Mouse (Mus musculus): ENCODE measurements around the gene Actn4.

The Actn4 gene

DNA sequence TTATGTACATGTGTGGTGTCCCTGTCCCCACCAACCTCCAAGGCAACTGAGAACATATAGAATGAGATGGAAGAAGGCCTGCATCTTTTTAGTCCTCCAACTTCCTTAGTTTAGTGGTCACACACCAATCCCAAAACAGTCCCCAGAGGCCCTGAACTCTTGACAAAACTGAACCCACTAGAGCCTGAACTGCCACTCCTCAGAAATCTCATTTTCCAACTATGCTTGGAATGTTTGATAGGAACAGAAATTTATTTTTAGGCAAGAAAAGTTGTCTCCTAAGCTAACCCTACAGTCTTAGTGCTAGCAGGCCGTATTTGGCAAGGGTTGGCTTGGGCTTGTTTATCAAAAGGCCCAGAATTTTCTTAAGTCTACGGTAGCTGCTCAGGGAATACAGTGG, 10.4 kb downstream of the Actn4 start:
- CTCF ChIA-PET: no interaction called here

DNA sequence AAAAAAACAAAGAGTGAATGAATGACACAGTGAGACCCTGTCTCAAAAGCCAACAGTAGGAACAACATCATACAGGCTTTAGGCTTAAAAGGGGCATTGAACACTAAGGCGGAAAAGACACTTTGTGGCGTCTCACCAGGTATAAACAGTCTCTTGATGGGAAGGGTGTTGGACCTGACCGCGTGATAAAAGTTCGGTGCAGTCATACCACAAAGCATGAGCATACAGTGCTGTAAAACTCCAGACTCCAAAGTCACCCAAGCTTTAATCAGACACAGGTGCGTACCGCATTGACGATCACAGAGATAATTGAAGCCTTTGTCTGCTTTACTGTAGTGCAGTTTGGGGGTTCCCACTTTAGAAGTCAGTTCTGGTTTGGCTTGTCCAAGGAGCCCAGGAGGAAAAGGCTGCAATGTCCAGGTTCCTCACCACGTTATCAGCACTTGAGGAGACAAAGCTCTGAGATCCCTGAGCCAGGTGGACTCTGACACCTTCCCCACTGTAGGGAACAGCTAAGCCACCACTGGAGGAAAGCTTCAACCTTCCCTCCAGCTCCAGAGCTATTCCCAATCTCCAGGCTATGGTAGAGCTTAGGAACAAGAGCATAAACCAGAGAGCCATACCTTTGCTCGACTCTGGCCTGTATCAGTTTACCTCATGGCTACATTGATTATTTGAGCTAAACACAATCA, 11.6 kb downstream of the Actn4 start:
- CTCF ChIA-PET: no interaction called here

DNA sequence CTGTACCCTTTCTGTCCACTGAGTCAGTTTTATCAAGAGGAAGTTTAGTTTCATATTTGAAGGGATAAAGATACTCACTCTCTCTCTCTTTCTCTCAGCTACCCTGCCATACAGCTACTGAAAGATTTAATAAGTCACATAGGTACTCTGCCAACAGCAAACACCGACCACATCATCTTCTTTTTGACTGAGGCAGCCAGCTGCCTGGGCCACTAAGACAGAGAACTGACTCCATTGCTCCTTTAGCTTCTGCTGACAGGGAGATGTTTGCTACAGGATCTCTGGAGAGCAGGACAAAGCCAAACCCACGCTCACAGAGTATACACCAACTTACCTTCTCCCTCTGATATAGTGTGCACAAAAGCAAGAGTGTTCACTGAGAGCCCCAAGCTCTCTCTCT, 12.8 kb downstream of the Actn4 start:
- CTCF ChIA-PET: no interaction called here

DNA sequence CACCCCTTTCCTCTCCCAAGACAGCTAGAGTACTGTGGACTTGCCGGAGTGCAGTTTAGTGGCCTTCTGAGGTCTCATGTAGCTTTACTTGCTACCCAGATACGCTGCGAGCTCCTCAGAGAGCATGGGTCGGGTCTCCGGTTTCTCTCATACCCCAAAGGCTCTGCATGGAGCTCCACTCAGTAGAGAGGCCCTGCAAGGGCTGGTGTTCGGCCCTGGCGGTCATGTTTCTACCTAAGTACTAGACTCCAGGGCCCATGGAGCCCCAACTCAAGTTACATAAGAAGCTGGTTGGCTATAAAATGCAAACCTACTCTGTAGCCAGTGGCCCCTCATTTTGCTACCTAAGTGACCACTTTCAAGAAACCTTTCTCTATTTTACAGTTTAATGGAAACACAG, 13.4 kb downstream of the Actn4 start:
- CTCF ChIA-PET: no interaction called here

DNA sequence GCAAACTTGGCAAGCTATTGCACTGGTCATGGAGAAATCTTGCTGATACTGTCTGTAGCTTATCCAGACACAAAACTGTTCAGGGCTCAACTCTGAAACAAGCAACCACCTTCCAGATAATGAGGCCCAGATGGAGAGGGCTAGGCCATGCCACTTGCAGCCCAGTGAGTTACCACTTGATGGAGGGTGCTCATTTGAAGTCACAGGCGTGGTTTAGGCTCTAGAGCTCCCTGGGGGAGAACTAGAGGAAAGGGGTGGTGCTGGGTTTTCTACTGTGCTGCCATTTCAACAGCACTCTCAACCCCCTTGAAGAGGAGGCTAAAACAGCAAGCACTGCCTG, 15.9 kb downstream of the Actn4 start:
- CTCF ChIA-PET: interaction anchor here (0.5 to 0.6 kb wide), 2 partner anchors 8 to 36 kb away, joined by 7 to 8 read pairs; partner anchors contain the start of genes Eif3k and Map4k1

DNA sequence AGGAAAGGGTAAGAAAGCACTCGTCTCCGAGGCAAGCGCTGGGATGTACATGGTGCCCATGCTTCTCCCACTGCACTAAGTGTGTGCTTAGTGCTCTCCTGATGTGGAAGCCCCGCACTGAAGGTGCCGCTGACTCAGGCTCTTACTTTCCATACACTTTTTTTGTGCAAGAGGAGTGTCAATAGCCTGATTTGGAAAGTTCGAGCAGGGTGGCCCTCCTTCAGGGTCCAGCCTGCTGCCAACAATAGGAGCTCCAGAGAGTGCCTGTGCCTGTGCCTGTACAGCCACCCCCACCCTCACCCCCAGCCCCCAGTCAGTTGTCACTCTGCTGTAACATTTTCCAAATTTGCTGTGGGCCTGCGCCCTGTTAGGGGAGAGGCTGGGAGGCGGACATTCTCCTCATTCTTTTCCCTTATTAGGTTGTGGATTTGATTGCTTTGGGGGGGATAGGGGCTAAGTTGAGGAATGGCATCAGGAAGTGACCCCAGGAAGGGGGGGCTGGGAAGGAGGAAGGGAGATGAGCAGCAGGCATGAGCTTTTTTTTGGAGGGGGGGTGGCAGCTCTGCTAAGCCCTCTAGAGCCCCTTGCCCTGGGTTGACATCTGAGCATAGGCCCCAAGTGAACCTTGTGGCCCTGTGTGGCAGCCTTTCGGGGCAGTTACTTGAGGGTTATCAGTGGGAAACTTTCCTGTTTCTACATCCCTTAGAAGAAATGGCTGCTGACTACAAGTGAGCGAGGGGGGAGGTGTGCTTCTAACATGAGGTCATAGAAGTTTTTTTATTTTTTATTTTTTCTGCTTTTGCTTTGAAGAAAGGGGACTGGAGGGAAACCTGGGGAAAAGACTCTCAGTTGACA, 16.5 kb downstream of the Actn4 start:
- CTCF ChIA-PET: interaction anchor here (0.5 to 0.6 kb wide), 2 partner anchors 8 to 36 kb away, joined by 7 to 8 read pairs; partner anchors contain the start of genes Eif3k and Map4k1

DNA sequence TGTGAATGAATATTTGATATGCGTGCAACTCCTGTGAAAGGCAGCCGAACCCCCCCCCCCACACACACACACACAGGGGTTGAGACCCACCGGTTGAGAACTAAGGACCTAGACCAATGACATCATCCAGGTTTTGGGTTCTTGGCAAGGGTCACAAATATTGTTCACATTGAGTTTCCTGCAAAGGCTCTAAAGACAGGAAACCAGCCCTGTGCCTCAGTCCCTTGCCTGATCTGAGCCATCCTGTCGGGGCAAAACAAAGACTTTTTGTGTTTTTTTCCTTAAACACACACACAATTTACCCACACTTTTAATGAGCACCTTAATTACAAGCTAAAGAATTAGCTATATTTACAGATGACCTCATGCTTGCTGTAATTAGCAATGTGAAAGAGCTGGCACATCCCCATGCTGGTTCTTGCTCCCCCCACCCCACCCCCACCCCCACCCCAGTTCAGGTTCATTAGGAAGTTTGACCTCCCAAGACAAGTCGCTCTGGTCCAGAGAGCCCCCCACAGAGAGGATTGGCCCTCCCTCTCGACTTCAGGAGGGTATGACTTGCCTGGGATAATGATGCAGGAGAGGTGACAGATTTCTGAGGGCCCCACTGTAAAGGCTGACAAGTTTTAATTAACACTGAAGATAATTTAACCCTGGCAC, 17.3 kb downstream of the Actn4 start:
- CTCF ChIA-PET: no interaction called here

DNA sequence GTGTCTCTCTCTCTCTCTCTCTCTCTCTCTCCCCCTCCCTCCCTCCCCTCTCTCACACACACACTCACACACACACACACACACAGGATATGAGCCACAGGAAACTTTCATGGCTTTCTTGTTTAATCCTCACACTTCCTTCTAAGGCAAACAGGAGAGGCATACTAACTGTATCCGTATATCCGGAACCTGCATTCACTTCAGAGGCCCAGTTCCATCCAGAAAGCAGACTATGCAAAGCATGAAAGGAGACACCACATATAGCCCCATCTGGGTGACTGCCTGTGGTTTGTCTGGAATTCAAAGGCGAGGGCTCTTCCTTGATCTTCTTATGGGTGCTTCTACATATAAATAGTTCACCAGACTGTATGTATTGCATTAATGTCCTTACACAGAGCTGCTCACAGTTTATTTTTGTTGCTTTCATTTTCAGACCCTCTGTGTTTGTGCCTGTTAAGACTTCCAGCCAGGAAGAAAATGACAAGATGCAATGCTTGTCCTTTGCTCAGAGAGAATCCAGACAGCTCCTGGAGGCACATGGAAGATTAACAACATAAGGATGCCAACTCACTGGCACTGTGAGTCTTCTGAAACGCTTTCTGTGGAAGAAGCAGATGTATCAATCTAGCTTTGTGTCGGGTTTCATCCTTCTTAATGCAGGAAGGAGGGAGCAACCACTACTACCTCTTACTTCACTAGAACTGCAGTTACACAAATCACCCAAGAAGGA, 18.5 kb downstream of the Actn4 start:
- CTCF ChIA-PET: interaction anchor here (0.6 kb wide), 1 partner anchor 258 kb away, joined by 3 read pairs; no protein-coding TSS in a partner anchor

DNA sequence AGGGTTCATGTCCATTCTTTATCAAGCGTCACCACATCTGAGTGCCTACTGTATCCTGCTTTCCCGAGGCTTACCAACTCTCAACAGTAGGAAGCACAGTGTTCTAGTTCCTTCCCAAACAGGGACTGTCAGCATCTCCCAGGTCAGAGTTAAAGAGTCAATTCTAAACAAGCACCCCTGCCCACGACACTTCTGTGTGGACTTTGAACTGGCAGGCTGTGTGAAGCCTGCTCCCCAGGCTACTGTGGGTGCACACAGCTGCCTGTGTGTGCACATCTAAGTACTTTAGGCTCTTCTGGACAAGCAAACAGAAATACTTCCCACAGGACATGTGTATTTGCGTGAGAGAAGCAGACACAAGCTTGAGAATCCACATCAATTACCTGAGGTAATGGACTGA, 20.6 kb downstream of the Actn4 start:
- CTCF ChIA-PET: no interaction called here

DNA sequence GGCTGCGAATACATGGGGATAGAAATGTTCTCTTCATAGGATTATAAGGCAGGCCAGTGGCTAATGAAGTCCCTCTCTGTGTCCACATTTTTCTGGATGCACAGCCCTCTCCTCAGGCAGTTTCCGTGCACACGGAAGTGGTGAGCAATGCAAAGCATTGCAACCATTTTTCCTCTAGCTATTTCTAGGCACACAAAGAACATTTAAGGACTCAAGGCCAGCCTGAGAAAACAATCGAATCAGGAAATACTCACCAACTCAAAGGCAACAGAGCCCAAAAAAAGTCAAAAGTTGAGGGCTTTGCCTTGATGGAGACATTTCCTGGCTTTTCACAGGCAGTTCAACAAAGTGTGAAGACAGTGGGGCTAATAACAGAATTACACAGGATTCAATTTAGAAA, 21.0 kb downstream of the Actn4 start:
- CTCF ChIA-PET: no interaction called here

DNA sequence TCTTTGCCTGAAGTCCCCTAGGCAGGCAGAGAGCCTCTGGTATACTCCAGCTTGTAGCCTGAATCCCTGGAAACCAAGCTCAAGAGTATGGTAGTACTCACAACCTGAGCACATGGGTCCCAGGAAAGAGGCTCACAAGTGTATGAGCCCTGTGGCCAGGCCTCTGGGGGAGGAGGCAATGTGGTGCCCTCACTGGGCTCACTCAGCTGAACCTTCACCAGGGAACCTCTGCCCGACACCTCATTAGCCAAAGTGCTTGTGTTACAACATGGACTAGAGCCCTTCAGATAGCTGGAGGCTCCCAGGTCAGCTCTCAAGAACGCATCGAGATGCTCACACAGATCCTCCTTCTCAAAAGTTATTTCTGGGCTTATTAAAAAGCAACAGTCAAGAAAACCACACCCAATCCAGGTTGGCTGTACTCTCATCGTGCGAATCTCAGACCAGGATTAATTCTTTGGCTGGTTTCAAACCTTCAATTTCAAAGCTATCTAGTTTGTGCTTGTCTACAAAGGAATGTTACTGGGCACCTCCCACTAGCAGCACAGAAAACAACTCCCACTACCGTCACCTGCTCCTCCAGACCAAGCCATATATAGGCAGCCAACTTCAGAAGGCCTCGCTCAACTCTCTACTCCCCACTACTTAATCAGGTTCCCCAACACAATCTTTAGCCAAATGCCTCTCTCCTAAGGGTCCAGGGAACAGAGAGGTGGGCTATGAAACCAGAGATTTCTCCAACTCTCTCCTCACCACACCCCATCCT, 22.5 kb downstream of the Actn4 start:
- CTCF ChIA-PET: no interaction called here

DNA sequence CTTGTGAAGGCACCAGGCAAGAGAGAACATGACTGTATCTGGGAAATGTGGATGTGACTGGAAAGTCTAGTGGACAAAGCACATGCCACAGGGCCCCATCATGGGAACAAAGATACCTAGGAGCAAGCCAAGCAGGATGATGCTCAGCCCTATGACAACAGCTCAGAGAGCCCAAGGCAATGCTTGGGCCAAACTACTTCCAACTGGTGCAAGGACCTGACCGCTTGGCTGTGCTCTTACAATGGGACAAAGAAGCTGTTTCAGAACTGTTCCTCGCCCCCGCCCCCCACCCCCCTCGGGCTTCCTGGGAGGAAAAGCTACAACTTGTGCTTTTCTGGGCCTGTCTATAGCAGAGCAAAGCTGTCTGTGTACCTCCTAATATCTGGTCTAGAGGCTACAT, 23.5 kb downstream of the Actn4 start:
- CTCF ChIA-PET: interaction anchor here (0.6 kb wide), 1 partner anchor 9 kb away, joined by 3 read pairs; no protein-coding TSS in a partner anchor

DNA sequence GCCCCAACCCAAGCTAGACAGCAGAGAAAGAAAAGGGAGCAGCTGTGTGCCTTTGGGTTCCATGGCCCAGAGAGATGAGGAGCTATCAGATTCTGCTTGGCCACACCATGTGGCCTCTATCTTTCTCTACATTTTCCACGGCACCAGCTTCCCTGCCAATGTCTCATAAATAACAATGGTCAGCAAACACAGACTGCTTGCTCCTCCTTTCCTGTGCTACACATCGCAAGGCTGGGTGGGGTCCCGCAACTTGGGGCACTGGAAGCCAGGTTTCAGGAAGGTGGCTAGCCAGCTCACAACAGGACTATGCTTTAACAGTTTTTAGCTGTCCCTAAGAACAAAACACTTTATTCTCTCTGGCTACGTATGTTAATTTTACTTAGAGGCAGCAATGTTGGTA, 25.4 kb downstream of the Actn4 start:
- CTCF ChIA-PET: interaction anchor here (0.6 kb wide), 1 partner anchor 143 kb away, joined by 4 read pairs; no protein-coding TSS in a partner anchor

DNA sequence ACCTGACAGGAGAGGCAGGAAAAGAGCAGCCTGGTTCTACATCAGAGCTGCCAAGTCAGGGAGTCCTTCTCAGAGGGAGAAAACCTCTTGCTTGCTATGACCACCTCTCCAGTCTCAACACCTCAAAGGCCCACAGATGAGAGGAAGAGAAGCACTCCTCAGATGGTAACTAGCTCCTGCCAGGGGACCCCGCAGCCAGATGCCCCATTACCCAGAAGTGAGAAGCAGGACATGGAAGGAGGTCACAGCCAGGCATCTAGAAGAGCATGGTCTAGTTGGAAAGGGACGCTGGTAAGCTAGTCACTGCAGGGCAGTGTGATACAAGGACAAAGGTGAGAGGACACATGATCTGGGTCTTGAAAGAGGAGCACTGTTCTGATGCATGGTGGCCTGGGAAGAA, 28.3 kb downstream of the Actn4 start:
- CTCF ChIA-PET: no interaction called here

DNA sequence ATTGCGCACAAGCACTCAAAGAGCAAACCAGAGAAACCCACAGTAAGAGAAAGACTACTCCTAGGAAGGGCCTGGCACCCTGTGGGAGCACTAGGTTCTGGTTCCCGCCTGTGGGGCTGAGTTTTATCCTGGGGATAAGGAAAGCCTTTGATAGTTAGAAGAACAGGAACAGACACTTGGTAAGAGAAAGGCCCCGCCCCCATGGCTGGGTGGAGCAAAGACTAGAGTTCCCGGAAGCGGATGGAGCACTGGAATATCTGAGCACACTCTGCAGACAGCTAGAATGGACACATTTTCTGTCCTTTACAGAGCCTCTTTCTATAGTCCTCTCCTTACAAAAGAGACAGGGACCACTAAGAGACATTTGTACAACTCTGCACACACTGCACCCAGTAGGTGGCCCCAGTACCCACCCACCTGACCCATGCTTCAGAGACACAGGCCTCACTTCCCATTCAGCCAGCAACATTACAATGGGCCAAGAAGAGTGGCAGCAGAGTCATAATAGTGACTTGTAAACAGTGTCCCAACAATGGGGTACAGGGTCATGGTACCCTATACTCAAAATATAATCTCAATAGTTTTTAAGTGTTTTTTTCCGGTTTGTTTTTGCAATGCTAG, 29.6 kb downstream of the Actn4 start:
- CTCF ChIA-PET: interaction anchor here (0.7 kb wide), 1 partner anchor 334 kb away, joined by 14 read pairs; no protein-coding TSS in a partner anchor

DNA sequence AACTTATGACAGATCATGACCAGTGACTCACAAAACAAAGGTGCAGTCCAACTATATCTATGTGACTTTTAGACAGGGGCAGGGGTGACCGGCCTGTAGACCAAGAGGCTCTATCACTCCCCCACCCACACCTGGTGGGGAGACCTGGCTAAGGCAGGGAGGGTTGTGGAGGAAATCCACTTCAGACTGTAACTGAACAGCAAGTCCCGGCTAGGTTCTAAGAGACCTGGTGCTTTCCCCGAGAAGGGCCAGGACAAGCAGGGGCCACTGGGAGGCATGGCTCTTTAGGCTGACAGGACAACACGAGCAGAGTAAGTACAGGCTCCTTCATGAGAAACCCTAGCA, 30.5 kb downstream of the Actn4 start:
- CTCF ChIA-PET: no interaction called here

DNA sequence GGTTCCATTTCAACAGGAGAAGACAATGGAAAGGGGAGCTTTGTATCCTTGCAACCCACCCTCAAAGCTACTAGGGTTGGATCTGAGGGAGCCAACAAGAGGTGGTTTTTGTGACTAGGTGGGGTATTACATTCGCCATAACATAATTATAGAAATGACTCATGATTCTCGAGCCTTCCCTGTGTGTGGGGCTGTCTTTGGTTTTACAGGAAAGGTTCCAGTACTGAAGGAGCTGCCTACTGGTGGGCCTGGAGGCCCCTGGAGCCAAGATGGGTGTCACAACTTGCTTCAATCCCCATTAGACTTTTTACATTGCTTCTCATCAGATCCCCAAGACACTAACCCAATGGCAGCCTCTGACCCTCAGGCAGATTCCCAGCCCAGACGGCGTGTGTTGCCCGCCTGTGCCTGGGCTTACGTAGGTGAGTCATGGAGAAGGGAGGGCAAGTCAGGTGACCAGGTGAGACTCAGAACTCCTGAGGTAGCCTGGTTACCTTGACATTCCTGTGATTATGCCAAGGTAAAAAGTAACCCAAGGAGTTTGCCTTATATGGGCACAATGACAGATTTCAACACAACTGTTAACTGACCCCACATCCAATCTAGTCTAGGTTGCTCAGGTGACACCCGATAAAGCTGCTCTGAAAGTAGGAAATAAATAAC, 31.0 kb downstream of the Actn4 start:
- CTCF ChIA-PET: no interaction called here

DNA sequence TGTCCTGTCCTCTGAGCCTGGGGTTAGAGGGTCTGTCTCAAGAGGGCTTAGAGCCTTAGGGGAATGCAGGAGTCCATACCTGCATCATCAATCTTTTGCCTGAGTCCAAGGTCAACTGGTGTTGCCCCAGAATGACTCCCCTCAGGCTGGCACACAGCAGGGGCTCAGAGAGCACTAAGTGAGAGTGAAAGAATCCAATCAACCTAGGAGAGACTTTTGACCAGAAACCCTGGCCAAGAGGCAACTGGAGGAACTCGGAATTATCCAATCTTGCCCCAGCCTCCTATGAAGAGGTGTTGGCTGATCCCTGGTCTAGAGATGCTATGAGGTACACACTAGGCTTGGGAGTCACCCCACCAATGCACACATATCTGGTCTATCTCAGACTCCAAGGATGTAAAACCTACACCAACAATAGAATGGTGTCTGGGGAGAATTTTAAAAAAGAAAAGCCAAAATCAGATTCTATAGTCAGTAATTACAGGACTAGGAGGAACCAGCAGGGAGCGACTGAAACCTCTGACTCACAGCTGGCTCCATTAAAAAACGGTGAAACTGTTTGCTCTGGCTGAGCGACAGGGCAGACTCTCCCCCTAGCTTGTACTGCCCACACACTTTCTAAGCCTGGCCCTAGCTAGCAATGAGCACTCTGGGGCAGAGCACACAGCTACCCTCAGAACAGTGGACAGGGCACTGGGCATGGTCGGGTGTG, 31.7 kb downstream of the Actn4 start:
- CTCF ChIA-PET: no interaction called here

DNA sequence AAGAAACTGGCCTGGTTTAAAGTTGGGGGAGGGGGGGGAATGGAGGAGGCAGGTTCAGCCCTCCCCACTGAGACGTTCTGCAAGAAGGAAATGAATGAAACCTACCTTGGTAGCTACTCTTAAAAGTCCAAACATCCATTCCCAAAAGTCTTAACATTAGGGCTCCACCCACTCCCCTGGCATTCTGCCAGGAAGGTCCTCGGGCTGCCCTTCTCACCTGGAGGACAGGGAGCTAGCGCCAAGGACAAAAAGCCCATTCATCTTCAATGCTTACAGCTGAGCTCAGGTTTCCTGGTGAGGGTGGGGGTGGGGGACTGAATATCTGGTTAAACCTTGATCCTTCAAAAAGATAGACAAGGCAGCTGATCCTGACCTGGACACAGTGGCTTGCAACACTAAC, 32.8 kb downstream of the Actn4 start:
- CTCF ChIA-PET: no interaction called here

DNA sequence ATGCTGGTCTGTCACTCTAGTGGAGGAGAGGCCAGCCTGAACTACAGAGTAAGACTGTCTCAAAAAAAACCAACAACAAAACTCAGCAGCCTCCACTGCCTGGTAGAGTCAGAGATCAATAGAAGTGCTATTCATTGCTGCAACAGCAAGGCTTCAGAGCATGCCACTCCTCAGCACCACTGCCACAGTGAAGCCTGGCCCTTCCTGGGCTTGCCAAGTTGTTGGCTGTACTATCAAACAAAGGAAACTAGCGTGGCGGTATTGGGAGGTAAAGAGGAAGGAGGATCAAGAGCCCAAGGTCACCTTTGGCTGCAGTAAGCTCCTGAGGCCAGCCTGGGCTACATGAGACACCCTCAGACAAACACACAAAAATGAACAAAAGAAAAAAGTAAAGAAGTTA, 36.0 kb downstream of the Actn4 start:
- CTCF ChIA-PET: no interaction called here
